Mouse (Mus musculus) heart, adult 2 months (tissue): Measurements from ENCODE around the gene Hfm1.

ENCODE experiments used
- CTCF ChIP-seq: fragments of 200-600 bp; IDR thresholded peaks from 2 replicates; pipeline ENCODE4 v1.8.1; 2022; ENCODE audit warnings: antibody characterized with exemption, mild to moderate bottlenecking, moderate library complexity
- EP300 ChIP-seq: fragments of 200-500 bp; IDR thresholded peaks from 2 replicates; pipeline ENCODE4 v1.6.1; 2011; ENCODE audit warnings: low read depth, low read length, control low read depth; ENCODE audit not compliant: insufficient read depth
- POLR2A ChIP-seq: fragments of 200-500 bp; IDR thresholded peaks from 2 replicates; pipeline ENCODE4 v1.6.1; 2011; ENCODE audit warnings: mild to moderate bottlenecking, low read depth, low read length, control low read depth; ENCODE audit not compliant: insufficient read depth

- TF ChIP-seq POLR2A, result no peak
- no peak for TF ChIP-seq CTCF
- no peak for TF ChIP-seq EP300
Measured at GRCm38 (mm10) chr5:106887303-106888071, 38.6 kb downstream of the Hfm1 start.
